Mouse (Mus musculus): ENCODE data around the gene Gm10645.

DNA sequence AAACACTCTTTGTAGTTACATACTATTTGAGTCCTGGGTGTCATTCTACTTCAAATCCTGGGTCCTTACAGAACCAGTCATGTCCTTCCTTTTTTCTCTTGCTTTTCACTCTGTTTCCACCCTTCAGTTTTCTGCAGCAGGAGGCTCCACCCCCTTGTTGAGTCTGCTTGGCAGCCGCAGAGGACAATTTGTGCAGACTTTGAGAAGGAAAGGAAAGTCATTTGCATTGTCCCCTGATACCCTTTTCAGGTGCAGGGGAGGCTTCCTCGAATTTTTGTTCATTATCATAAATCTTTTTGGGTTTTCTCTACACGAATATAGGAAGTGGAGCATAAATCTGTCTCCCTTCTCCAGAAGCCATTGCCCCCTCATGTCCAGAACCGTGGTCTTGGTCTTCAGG lies 13.5 kb downstream of the Gm10645 start:
- TF ChIP-seq POLR2A (IDR thresholded peaks at IDR 0.05; ENCODE audit: borderline replicate concordance, control insufficient read depth, low read depth, low read length) (no peak), CTCF (IDR thresholded peaks at IDR 0.05; ENCODE audit: control insufficient read depth, insufficient read depth, low read length) (no peak)
